Mouse (Mus musculus): ENCODE measurements at regions not wholly inside any gene's neighbourhood (a gene's known extent, or its start where the extent isn't known, plus 50 kb on each side); places are given as distances from the start of the nearest gene placed in this dataset.

- Histone ChIP-seq H3K4me2 (replicated peaks; ENCODE audit: low read depth, low read length, severe bottlenecking) (no peak overlapping the region), H3K9ac (ENCODE audit: low read depth, low read length, severe bottlenecking) (no peak overlapping the region), H3K27me3 (ENCODE audit: control insufficient read depth, insufficient read depth, low read length) (no peaks in the 10 kb centered on the region), H3K9me3 (ENCODE audit: control insufficient read depth, low read length) (no peaks in the 10 kb centered on the region), H3K27ac (replicated peaks; ENCODE audit: low read depth, low read length) (no peak overlapping the region), H3K36me3 (ENCODE audit: control insufficient read depth, insufficient read depth, low read length) (no peaks in the 10 kb centered on the region), H3K4me1 (ENCODE audit: control insufficient read depth, insufficient read depth, low read length) (no peaks in the 10 kb centered on the region), H3K4me3 (replicated peaks; ENCODE audit: low read length) (no peak overlapping the region)
- DNase-seq (ENCODE audit: low spot score): no peak
- no peak for ATAC-seq (ENCODE audit: low FRiP score, low read depth)
- TF ChIP-seq POLR2A (IDR thresholded peaks at IDR 0.05; ENCODE audit: borderline replicate concordance, extremely low read depth, insufficient read depth, insufficient read length): no peak
- WGBS: 68% methylated on average over 1 of the region's 1 CpGs
Measured at GRCm38 (mm10) chr14:72226946-72227345, 264.7 kb downstream of the Gm9195 start.

GRCm38 (mm10) chr14:72222836-72223235 lies 268.8 kb downstream of the Gm9195 start:
- Histone ChIP-seq H3K27ac (replicated peaks; ENCODE audit: low read depth, low read length) (no peak overlapping the region), H3K4me2 (replicated peaks; ENCODE audit: low read depth, low read length, severe bottlenecking) (no peak overlapping the region), H3K4me1 (ENCODE audit: control insufficient read depth, insufficient read depth, low read length) (no peaks in the 10 kb centered on the region), H3K4me3 (replicated peaks; ENCODE audit: low read length) (no peak overlapping the region), H3K9ac (ENCODE audit: low read depth, low read length, severe bottlenecking) (no peak overlapping the region), H3K36me3 (ENCODE audit: control insufficient read depth, insufficient read depth, low read length) (no peaks in the 10 kb centered on the region), H3K27me3 (ENCODE audit: control insufficient read depth, insufficient read depth, low read length) (no peaks in the 10 kb centered on the region), H3K9me3 (ENCODE audit: control insufficient read depth, low read length) (no peaks in the 10 kb centered on the region)
- WGBS: 42% methylated on average over 2 of the region's 2 CpGs
- no peak for ATAC-seq (ENCODE audit: low FRiP score, low read depth)
- no peak for TF ChIP-seq POLR2A (IDR thresholded peaks at IDR 0.05; ENCODE audit: borderline replicate concordance, extremely low read depth, insufficient read depth, insufficient read length)
- peak; percentile 12 for DNase-seq (ENCODE audit: low spot score)

DNA sequence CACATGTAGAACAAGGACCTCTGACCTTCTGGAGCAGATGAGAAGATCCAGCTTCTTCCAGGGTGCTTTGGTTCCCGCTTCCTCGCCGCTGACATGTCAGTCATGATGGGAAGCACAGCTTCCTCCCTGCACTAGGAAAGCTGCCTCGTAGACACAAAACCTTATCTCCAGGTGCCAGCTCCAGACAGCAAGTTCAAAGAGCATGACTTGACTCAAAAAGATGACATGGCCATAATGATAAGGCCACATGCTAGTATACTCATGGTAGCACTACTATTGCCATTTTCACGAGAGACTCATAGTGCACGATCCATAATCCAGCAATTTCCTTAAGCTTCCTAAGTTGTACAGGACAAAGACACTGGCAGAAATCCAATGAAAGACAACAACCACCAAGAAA lies 272.1 kb downstream of the Gm9195 start:
- WGBS: 89% methylated on average over 6 of the region's 6 CpGs
- Histone ChIP-seq H3K27me3 (ENCODE audit: control insufficient read depth, insufficient read depth, low read length) (no peaks in the 10 kb centered on the region), H3K9me3 (ENCODE audit: control insufficient read depth, low read length) (no peaks in the 10 kb centered on the region), H3K36me3 (ENCODE audit: control insufficient read depth, insufficient read depth, low read length) (no peaks in the 10 kb centered on the region), H3K9ac (ENCODE audit: low read depth, low read length, severe bottlenecking) (no peak overlapping the region), H3K27ac (replicated peaks; ENCODE audit: low read depth, low read length) (no peak overlapping the region), H3K4me1 (ENCODE audit: control insufficient read depth, insufficient read depth, low read length) (no peaks in the 10 kb centered on the region), H3K4me2 (replicated peaks; ENCODE audit: low read depth, low read length, severe bottlenecking) (no peak overlapping the region), H3K4me3 (replicated peaks; ENCODE audit: low read length) (no peak overlapping the region)
- no peak for TF ChIP-seq POLR2A (IDR thresholded peaks at IDR 0.05; ENCODE audit: borderline replicate concordance, extremely low read depth, insufficient read depth, insufficient read length)
- ATAC-seq (ENCODE audit: low FRiP score, low read depth): no peak
- DNase-seq (ENCODE audit: low spot score): no peak

GRCm38 (mm10) chr14:72200307-72200706 lies 291.3 kb downstream of the Gm9195 start:
- no peak; the same call in 1 of the 2 replicates for ATAC-seq (ENCODE audit: low FRiP score, low read depth)
- Histone ChIP-seq H3K4me3 (replicated peaks; ENCODE audit: low read length) (no peak overlapping the region), H3K4me1 (ENCODE audit: control insufficient read depth, insufficient read depth, low read length) (no peaks in the 10 kb centered on the region), H3K27ac (replicated peaks; ENCODE audit: low read depth, low read length) (no peak overlapping the region), H3K9me3 (ENCODE audit: control insufficient read depth, low read length) (no peaks in the 10 kb centered on the region), H3K9ac (ENCODE audit: low read depth, low read length, severe bottlenecking) (no peak overlapping the region), H3K36me3 (ENCODE audit: control insufficient read depth, insufficient read depth, low read length) (no peaks in the 10 kb centered on the region), H3K27me3 (ENCODE audit: control insufficient read depth, insufficient read depth, low read length) (no peaks in the 10 kb centered on the region), H3K4me2 (replicated peaks; ENCODE audit: low read depth, low read length, severe bottlenecking) (no peak overlapping the region)
- DNase-seq (ENCODE audit: low spot score): peak; percentile 10
- TF ChIP-seq POLR2A (IDR thresholded peaks at IDR 0.05; ENCODE audit: borderline replicate concordance, extremely low read depth, insufficient read depth, insufficient read length): no peak
- WGBS: 59% methylated on average over 3 of the region's 3 CpGs

DNA sequence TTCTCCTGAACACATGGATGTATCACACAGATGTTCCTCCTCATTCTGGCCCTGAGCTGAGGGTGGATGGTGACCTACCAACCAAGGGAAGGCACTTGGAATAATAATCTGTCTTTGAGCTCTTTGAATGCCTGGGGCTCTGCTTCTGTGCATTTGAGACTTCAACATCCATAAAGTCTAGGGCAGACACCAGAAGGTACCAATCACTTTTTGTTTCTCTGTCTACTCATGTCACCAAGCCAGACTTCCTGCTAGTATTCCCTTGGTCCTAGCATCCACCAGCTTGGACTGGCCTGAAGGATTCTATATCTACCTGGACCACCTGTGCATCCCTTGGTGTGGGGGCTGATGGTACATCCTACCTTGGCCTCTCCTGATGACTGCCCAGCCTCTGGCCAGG lies 291.7 kb downstream of the Gm9195 start:
- no peak overlapping the region for H3K9ac ChIP-seq (ENCODE audit: low read depth, low read length, severe bottlenecking)
- no peak for TF ChIP-seq POLR2A (IDR thresholded peaks at IDR 0.05; ENCODE audit: borderline replicate concordance, extremely low read depth, insufficient read depth, insufficient read length)
- H3K9me3 ChIP-seq (ENCODE audit: control insufficient read depth, low read length): no peaks in the 10 kb centered on the region
- no peak overlapping the region for H3K4me3 ChIP-seq (replicated peaks; ENCODE audit: low read length)
- no peak for ATAC-seq (ENCODE audit: low FRiP score, low read depth)
- no peak for DNase-seq (ENCODE audit: low spot score)
- H3K4me2 ChIP-seq (replicated peaks; ENCODE audit: low read depth, low read length, severe bottlenecking): no peak overlapping the region
- no peak overlapping the region for H3K27ac ChIP-seq (replicated peaks; ENCODE audit: low read depth, low read length)
- no peaks in the 10 kb centered on the region for H3K27me3 ChIP-seq (ENCODE audit: control insufficient read depth, insufficient read depth, low read length)
- H3K36me3 ChIP-seq (ENCODE audit: control insufficient read depth, insufficient read depth, low read length): no peaks in the 10 kb centered on the region
- H3K4me1 ChIP-seq (ENCODE audit: control insufficient read depth, insufficient read depth, low read length): no peaks in the 10 kb centered on the region

DNA sequence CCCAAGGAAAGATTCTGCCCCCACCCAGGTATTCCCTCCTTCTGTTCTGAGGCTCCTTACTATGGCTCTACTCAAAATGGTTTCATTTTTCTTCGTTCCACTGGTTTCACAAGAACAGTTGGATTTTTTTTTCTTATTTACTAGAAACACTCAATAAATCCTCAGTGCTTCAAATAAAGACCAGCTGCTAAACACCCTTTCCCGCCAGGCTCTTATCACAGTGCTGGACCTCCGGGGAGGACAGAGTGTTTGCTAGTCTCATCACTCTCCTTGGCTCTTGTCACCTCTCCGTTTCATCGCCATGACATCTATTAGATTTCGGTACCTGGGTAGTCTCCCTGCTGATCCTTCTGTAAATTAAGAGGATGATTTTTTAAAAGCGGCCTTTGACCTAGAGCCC lies 293.7 kb downstream of the Gm9195 start:
- WGBS: 28% methylated on average over 7 of the region's 7 CpGs
- H3K27me3 ChIP-seq (ENCODE audit: control insufficient read depth, insufficient read depth, low read length): no peaks in the 10 kb centered on the region
- no peak overlapping the region for H3K4me3 ChIP-seq (replicated peaks; ENCODE audit: low read length)
- no peak overlapping the region for H3K9ac ChIP-seq (ENCODE audit: low read depth, low read length, severe bottlenecking)
- no peak overlapping the region for H3K27ac ChIP-seq (replicated peaks; ENCODE audit: low read depth, low read length)
- no peak for ATAC-seq (ENCODE audit: low FRiP score, low read depth)
- peak; percentile 6 for DNase-seq (ENCODE audit: low spot score)
- H3K4me1 ChIP-seq (ENCODE audit: control insufficient read depth, insufficient read depth, low read length): no peaks in the 10 kb centered on the region
- no peak for TF ChIP-seq POLR2A (IDR thresholded peaks at IDR 0.05; ENCODE audit: borderline replicate concordance, extremely low read depth, insufficient read depth, insufficient read length)
- H3K4me2 ChIP-seq (replicated peaks; ENCODE audit: low read depth, low read length, severe bottlenecking): no peak overlapping the region
- H3K36me3 ChIP-seq (ENCODE audit: control insufficient read depth, insufficient read depth, low read length): no peaks in the 10 kb centered on the region
- H3K9me3 ChIP-seq (ENCODE audit: control insufficient read depth, low read length): no peaks in the 10 kb centered on the region
